Mouse (Mus musculus) adrenal gland, postnatal 14 days (tissue): ENCODE results near the gene Med27. TPM values are rescaled to one million over a fixed set of nuclear protein-coding genes. Genes with fewer than 3 reads are reported as not detected.

Experiments
- DNase-seq: peaks from one replicate; pipeline ENCODE4 v3.0.0; 2021; ENCODE audit warnings: mixed read lengths
- long read RNA-seq, 2 experiments: library from polyadenylated mRNA; stranded (forward); transcript quantifications; one replicate each; pipeline ENCODE4 v2.0.0; 2021
- total RNA-seq: library from RNA; stranded (reverse); gene quantifications from 2 replicates; pipeline ENCODE4 v1.2.3, GENCODE M21; 2021

Gene Med27
- total RNA-seq = 23.1 and 24.0 TPM in 2 replicates
- long read RNA-seq, experiment 1, transcript Med27-201 (8 exons, 1,254 nt) = major isoform, 28 of 29 reads
- long read RNA-seq, experiment 1, partial matches to known transcripts = 0 of 29 reads
- long read RNA-seq, experiment 1, other reads (novel, unspliced or antisense) = 1 of 29 reads
- long read RNA-seq, experiment 2, transcript Med27-201 (8 exons, 1,254 nt) = major isoform, 20 of 24 reads
- long read RNA-seq, experiment 2, partial matches to known transcripts = 1 of 24 reads
- long read RNA-seq, experiment 2, other reads (novel, unspliced or antisense) = 3 of 24 reads

DNA sequence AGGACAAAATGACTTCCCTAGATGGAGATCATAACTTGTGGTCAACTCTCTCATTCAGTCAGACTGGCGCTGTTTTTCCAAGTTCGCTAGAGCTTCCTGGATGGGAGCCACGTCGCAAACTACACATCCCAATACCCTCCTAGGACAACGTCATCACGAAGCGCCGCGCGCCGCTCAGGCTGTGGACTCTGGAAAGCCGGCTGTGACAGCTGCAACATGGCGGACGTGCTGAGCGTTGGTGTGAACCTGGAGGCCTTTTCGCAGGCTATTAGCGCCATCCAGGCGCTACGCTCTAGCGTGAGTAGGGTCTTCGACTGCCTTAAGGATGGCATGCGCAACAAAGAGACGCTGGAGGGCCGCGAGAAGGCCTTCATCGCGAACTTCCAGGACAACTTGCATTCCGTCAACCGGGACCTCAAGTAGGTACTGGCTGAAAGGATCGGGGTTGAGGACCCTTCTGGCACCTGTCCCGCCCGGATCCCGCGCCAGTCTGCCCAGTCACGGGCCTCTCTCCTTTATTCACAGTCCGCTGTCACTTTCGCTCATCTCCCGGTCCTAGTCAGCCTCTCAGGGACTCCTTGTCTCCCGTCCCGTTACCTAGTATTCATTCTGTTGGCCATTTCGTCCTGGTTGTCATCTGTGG lies at the start of gene Med27:
Gene Med27 (plus strand): TSS at position 191 of the 643 bp plus-strand sequence.
- peak; percentile 98 for DNase-seq

GRCm38 (mm10) chr2:29309966-29310365 lies 36.7 kb upstream of the Med27 start:
- DNase-seq = peak; percentile 65

- no peak for DNase-seq
Measured at GRCm38 (mm10) chr2:29312058-29312457, 34.6 kb upstream of the Med27 start.

GRCm38 (mm10) chr2:29317906-29318470 lies 28.6 kb upstream of the Med27 start:
- no peak for DNase-seq

GRCm38 (mm10) chr2:29318596-29318995 lies 28.0 kb upstream of the Med27 start:
- DNase-seq = no peak

DNA sequence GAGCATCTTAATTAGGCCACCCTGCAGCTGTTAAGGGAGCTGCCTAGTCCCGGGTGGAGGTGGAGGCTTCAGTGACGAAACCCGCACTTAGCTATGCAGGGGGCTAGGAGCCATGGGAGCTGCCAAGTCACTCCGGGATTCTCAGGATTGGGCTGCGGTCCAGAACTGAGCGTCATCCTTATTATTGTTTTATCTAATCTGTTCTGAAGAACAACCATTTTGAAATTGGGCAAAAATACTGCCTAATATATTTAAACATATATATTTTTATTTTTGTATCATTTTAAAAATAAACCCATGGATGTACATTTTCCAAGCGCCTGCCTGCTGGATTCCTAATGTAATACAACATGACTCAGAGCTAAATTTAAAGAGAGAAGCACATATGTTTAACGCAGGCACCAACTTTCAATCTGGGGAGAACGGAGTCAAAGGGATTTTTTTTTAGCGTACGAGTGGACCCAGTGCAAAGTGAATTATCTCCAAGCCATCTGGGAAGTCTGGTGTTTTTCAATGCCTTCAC lies 26.3 kb upstream of the Med27 start:
- no peak for DNase-seq

DNA sequence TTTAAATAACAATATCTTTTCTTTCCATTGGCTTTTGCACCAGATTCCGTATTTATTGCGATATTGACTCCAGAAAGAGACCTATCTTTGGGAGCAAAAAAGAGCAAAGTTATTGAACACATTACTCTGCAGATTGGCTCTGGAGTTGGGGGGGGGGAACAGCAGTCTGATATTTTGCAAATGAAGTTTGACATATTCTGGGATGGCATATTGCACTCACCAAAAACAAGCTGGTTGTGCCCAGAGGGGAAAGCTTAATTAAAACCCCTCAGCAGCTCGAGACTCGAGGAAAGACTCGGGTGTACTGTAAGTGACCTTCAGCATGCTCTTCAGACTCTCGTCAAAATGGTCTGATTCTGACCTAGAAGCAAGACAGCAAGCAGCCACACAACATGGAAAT lies 25.8 kb upstream of the Med27 start:
- DNase-seq = no peak

DNA sequence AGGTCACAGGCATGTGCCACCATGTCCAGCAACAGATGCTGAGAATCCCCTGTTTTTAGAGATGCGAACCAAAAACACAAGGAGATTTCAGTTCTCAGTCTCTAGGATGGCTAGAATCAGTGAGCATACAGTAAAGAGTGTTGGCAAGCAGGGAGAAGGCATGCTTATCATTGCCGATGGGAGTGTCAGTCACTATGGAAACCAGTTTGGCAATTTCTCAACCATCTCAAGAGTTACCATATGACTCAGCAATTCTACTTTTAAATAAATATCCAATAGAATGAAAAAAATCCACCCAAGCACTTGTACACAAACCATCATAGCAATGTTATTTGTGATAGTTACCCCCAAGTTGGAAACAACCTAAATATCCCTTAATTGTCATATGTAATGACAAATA lies 22.2 kb upstream of the Med27 start:
- DNase-seq = no peak

- no peak for DNase-seq
Measured at GRCm38 (mm10) chr2:29330471-29330870, 16.1 kb upstream of the Med27 start.

DNA sequence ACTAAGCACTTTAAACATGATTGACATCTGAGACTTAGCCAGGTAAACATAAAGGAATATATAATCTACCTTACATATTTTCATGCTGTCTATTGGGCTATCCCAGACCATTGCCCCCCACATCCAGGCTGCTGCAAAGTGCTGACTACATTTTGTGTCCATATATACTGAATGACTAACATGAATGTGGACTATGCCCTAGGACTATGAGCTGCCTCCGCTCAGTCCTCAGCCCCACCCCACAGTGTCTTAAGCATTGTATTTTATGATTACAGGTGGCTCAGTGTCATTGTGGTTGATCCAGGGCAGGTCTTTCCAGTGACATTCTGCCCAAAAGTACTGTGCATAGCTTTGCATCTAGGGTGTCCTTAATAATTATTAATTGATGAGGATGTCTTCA lies 8.2 kb upstream of the Med27 start:
- DNase-seq = no peak

DNA sequence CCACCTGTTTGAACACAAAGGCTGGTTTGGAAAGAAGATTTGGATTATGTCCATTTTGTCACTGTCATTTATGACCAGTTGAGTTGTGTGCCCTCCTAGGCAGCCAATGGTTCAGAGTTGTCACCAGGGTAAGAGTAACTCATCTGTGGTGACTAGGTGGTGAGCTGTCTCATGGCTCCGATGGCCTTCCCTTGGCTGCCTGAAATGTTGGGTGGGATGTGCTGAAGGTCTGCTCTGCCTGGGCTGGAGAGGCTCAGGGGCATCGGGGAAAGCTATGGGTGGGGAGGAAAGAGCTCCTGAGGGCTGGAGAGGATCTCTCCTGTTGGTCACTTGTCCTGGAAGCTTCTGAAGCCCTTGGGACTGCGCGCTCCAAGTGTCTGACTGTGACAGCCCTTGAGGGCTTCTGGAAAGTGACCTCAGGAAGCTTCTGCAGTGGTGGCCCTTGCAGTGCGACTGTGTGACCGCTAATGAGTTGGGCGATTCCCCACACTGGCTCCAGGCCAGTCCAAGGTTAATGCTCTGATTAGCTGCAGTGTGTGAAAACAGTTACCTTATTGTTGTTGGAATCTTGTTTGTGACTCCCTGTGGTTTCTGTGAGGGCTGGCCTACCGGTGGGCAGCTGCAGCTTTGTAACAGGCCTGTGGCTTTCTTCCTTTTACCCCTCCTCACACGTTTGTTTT lies 12.2 kb downstream of the Med27 start:
- peak; percentile 25 for DNase-seq

DNA sequence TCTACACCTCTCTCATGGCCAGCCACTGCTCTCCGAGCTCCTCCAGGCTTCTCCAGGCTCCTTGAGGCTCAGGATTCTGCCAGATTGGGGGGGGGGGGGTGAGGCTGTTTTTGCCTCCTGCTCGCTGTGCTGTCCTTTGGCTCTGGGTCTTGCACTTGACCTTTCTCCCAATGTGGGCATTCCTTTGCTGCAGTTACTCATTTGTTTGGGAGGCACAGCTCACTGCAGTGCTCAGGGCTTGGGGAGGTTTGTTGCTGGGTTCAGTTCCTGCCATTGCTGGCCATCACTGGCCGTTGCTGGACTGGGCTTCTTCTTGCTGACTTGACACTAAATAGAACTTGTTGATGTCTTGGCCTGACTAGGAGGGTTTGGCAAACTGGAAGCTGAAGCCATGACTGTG lies 14.3 kb downstream of the Med27 start:
- peak; percentile 17 for DNase-seq

- DNase-seq = no peak
Measured at GRCm38 (mm10) chr2:29365000-29365695, 18.5 kb downstream of the Med27 start.

DNA sequence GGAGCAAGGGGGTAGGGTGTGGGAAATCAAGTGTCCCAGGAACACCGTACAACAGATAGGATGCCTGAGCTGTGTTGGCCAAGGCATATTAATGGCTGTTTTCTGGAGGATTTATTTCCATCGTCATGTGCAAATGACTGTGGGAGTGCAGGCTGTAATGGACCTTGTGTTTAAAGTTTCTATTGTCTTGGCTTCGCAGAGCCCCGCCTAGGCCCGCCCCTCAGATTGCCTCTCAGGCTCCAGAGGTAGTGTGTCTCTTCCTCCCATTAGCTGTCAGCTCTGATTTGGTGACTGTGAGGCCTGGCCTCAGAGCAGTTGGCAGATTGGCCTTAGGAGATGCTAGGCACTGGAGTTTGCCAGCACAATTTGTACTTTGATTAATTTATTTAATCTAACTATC lies 22.1 kb downstream of the Med27 start:
- no peak for DNase-seq

DNA sequence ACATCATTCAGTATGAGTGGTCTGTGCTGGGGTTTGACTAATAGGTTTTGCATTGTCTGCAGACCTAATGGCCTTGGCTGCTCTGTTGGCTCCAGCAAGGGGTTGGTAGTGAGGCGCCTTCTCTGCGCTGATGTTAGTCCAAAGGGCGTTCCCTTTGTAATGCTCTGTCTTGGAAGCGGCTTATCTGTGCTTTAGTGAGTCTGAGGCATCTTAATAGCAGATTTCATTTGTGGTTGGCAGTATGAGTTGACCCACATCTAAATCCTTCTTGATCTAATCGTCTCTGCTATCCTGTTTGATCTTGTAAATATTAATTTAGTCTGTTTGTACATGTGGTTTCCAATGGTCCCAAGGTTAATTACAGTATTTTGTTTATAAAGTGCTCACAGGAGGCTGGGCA lies 25.6 kb downstream of the Med27 start:
- peak; percentile 25 for DNase-seq

GRCm38 (mm10) chr2:29381683-29382082 lies 35.1 kb downstream of the Med27 start:
- DNase-seq = no peak

DNA sequence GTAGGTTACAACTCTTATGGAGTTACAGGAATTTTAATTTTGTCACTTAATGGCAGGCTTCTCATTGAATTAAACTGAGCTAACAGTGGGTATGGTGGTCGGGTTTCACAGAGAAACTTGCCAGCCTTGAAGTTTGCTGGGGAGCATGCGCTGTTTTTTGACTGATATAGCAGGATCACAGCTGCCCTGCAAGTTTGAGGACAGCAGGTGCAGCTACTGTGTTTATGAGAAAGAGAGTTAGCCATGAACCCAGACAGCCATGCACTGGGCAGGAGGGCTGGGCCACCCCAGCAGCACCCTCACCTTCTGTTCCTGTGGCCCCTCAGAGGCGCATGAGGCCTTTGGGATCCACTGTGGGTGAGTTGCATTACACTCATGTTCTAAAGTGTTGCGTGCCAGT lies 36.0 kb downstream of the Med27 start:
- DNase-seq = no peak

DNA sequence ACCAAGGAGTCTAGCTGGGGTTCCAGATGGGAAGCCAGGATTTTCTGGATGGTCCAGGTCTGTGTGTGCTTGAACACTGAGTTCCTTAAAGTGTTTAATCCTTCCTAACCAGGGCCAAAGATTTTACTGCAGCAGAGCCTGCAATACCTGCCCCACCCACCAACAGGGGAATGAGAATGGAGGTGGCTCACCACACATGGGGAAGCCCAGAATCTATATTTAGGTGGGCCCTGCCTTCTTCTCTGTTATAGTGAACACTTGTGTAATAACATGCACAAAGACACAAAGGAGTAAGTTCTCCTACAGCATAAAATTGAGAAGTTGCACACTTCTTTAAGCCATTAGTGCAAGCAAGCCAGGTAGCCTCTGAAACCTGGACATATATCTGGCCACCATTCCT lies 36.5 kb downstream of the Med27 start:
- no peak for DNase-seq

DNA sequence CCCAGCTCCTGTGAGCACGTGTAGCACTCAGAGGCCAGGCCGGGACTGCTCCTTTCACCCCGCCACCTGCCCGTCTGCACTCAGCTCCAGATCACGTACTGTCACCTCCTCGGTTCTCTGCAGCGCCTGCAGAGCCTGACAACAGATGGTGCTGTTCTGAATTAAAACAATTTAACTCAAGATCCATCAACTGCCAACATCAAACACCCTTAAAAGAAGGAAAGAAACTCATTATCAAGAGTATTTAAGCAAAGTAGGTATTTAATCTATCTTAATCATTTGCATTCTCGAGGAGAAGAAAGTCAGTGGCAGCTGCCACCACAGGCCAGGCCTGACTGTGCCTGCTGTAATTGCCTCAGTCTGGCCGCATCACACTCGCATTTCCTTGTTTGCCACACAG lies 38.8 kb downstream of the Med27 start:
- DNase-seq = no peak

GRCm38 (mm10) chr2:29387268-29387667 lies 40.6 kb downstream of the Med27 start:
- DNase-seq = no peak

- no peak for DNase-seq
Measured at GRCm38 (mm10) chr2:29388937-29389336, 42.3 kb downstream of the Med27 start.

DNA sequence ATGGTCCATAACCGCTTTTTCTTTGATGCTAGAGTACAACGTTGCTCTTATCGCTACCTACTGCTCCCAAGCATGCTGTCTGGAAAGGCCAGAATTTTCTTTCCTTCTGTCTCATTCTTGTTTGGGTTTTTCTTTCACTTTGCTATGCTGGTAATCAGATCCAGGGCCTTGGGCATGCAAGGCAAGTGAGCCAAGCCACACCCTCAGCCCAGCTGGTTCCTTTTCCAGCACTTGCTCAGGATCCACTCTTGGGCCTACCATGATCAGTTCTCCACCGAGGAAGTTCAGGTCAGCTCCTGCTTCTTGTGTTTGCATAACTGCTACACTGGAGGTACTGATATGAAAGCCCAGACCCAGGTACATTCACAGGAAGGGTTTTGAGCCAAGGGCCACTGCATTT lies 44.5 kb downstream of the Med27 start:
- peak; percentile 13 for DNase-seq
